Mouse (Mus musculus) neural tube, embryonic 14.5 days (tissue): ENCODE measurements at regions not wholly inside any gene's neighbourhood (a gene's known extent, or its start where the extent isn't known, plus 50 kb on each side); places are given as distances from the start of the nearest gene placed in this dataset.

Experiments used
- ATAC-seq: fragments of 200-750 bp; cut with Nextera tagmentation; 2 replicates; pipeline ENCODE4 v1.8.0; 2017; ENCODE audit warnings: low read depth, mild to moderate bottlenecking, moderate TSS enrichment, moderate library complexity
- H3K27ac ChIP-seq: fragments of 300-500 bp; sonication (generic); 2 replicates; pipeline ENCODE4 v1.5.1; 2014; ENCODE audit warnings: low read depth, mild to moderate bottlenecking, control low read depth, low read length, moderate library complexity, mixed read lengths
- H3K27me3 ChIP-seq: fragments of 300-500 bp; sonication (generic); 2 replicates; pipeline ENCODE4 v1.6.1; 2014; ENCODE audit warnings: low read length; ENCODE audit not compliant: control insufficient read depth, insufficient read depth
- H3K36me3 ChIP-seq: fragments of 300-500 bp; sonication (generic); 2 replicates; pipeline ENCODE4 v1.6.1; 2014; ENCODE audit warnings: low read length, mixed read lengths; ENCODE audit not compliant: control insufficient read depth, insufficient read depth
- H3K4me1 ChIP-seq: fragments of 300-500 bp; sonication (generic); 2 replicates; pipeline ENCODE4 v1.6.1; 2014; ENCODE audit warnings: low read length; ENCODE audit not compliant: control insufficient read depth, insufficient read depth
- H3K4me2 ChIP-seq: fragments of 300-500 bp; sonication (generic); 2 replicates; pipeline ENCODE4 v1.6.1; 2014; ENCODE audit warnings: mild to moderate bottlenecking, low read depth, low read length, control low read depth
- H3K4me3 ChIP-seq: fragments of 300-500 bp; sonication (generic); 2 replicates; pipeline ENCODE4 v1.5.1; 2014; ENCODE audit warnings: low read depth, low read length, control low read depth, mixed read lengths
- H3K9ac ChIP-seq: fragments of 300-500 bp; sonication (generic); replicated peaks from 2 replicates; pipeline ENCODE4 v1.6.1; 2014; ENCODE audit warnings: low read depth, mild to moderate bottlenecking, control low read depth, low read length, mixed read lengths
- H3K9me3 ChIP-seq: fragments of 300-500 bp; sonication (generic); 2 replicates; pipeline ENCODE4 v1.6.1; 2016; ENCODE audit warnings: low read length; ENCODE audit not compliant: control insufficient read depth
- WGBS: fragments of 180-500 bp; shearing (Covaris S2); extraction: QIAGEN DNeasy Blood & Tissue Kit; methylation state at CpG from one replicate; pipeline ENCODE4 v1.1.7; 2014; 5-methylcytosine and 5-hydroxymethylcytosine counted together

- Histone ChIP-seq H3K9ac (no peak overlapping the region), H3K4me2 (no peak overlapping the region), H3K27ac (no peak overlapping the region), H3K36me3 (no peaks in the 10 kb centered on the region), H3K4me1 (no peaks in the 10 kb centered on the region), H3K9me3 (no peaks in the 10 kb centered on the region), H3K27me3 (no peaks in the 10 kb centered on the region), H3K4me3 (no peak overlapping the region)
- ATAC-seq, result no peak
- 74% methylated on average over 2 of the region's 2 CpGs for WGBS
Observed at GRCm38 (mm10) chr5:97595916-97596315, 139.1 kb upstream of the Gk2 start.

- no peak overlapping the region for H3K4me3 ChIP-seq
- no peak for ATAC-seq
- H3K36me3 ChIP-seq, result no peaks in the 10 kb centered on the region
- WGBS, result 55% methylated on average over 7 of the region's 7 CpGs
- H3K9ac ChIP-seq, result no peak overlapping the region
- H3K4me1 ChIP-seq, result no peaks in the 10 kb centered on the region
- H3K4me2 ChIP-seq, result no peak overlapping the region
- H3K9me3 ChIP-seq, result no peaks in the 10 kb centered on the region
- no peaks in the 10 kb centered on the region for H3K27me3 ChIP-seq
- H3K27ac ChIP-seq, result no peak overlapping the region
Observed at GRCm38 (mm10) chr5:97594081-97594480, 137.3 kb upstream of the Gk2 start.

GRCm38 (mm10) chr5:97582509-97582908 lies 125.7 kb upstream of the Gk2 start:
- Histone ChIP-seq H3K4me3 (no peak overlapping the region), H3K9me3 (no peaks in the 10 kb centered on the region), H3K27me3 (no peaks in the 10 kb centered on the region), H3K9ac (no peak overlapping the region), H3K4me2 (no peak overlapping the region), H3K27ac (no peak overlapping the region), H3K36me3 (no peaks in the 10 kb centered on the region), H3K4me1 (no peaks in the 10 kb centered on the region)
- WGBS, result 40% methylated on average over 2 of the region's 2 CpGs
- peak; percentile 92 for ATAC-seq

GRCm38 (mm10) chr5:97565486-97565885 lies 108.7 kb upstream of the Gk2 start:
- WGBS, result 79% methylated on average over 5 of the region's 5 CpGs

GRCm38 (mm10) chr5:97563724-97564123 lies 106.9 kb upstream of the Gk2 start:
- H3K4me3 ChIP-seq, result no peak overlapping the region
- WGBS, result 59% methylated on average over 6 of the region's 6 CpGs
- no peak for ATAC-seq

More at GRCm38 (mm10) chr5:97565486-97565885, 108.7 kb upstream of the Gk2 start:
- H3K27ac ChIP-seq, result no peak overlapping the region
- no peak overlapping the region for H3K4me3 ChIP-seq
- no peak for ATAC-seq
- no peak overlapping the region for H3K9ac ChIP-seq
- H3K27me3 ChIP-seq, result no peaks in the 10 kb centered on the region
- H3K4me2 ChIP-seq, result no peak overlapping the region
- H3K9me3 ChIP-seq, result no peaks in the 10 kb centered on the region
- no peaks in the 10 kb centered on the region for H3K36me3 ChIP-seq
- no peaks in the 10 kb centered on the region for H3K4me1 ChIP-seq

GRCm38 (mm10) chr5:97554274-97554673 lies 97.5 kb upstream of the Gk2 start:
- Histone ChIP-seq H3K27ac (no peak overlapping the region), H3K9me3 (no peaks in the 10 kb centered on the region), H3K4me2 (no peak overlapping the region), H3K9ac (no peak overlapping the region), H3K27me3 (no peaks in the 10 kb centered on the region), H3K36me3 (no peaks in the 10 kb centered on the region), H3K4me3 (no peak overlapping the region), H3K4me1 (no peaks in the 10 kb centered on the region)
- no peak for ATAC-seq
- WGBS, result 84% methylated on average over 6 of the region's 6 CpGs

More at GRCm38 (mm10) chr5:97563724-97564123, 106.9 kb upstream of the Gk2 start:
- no peak overlapping the region for H3K27ac ChIP-seq
- H3K36me3 ChIP-seq, result no peaks in the 10 kb centered on the region
- no peaks in the 10 kb centered on the region for H3K4me1 ChIP-seq
- H3K9me3 ChIP-seq, result no peaks in the 10 kb centered on the region
- H3K9ac ChIP-seq, result no peak overlapping the region
- no peaks in the 10 kb centered on the region for H3K27me3 ChIP-seq
- no peak overlapping the region for H3K4me2 ChIP-seq

GRCm38 (mm10) chr5:97553122-97553521 lies 96.3 kb upstream of the Gk2 start:
- Histone ChIP-seq H3K9ac (no peak overlapping the region), H3K4me2 (no peak overlapping the region), H3K27ac (no peak overlapping the region), H3K4me3 (no peak overlapping the region), H3K27me3 (no peaks in the 10 kb centered on the region), H3K9me3 (no peaks in the 10 kb centered on the region), H3K36me3 (no peaks in the 10 kb centered on the region), H3K4me1 (no peaks in the 10 kb centered on the region)
- no peak for ATAC-seq
- 59% methylated on average over 3 of the region's 3 CpGs for WGBS

- Histone ChIP-seq H3K4me1 (no peaks in the 10 kb centered on the region), H3K27me3 (no peaks in the 10 kb centered on the region), H3K9me3 (no peaks in the 10 kb centered on the region), H3K27ac (no peak overlapping the region), H3K4me2 (no peak overlapping the region), H3K4me3 (no peak overlapping the region), H3K36me3 (no peaks in the 10 kb centered on the region), H3K9ac (no peak overlapping the region)
- 18% methylated on average over 3 of the region's 3 CpGs for WGBS
- no peak; the same call in 1 of the 2 replicates for ATAC-seq
Observed at GRCm38 (mm10) chr5:97537492-97538257, 80.9 kb upstream of the Gk2 start.

GRCm38 (mm10) chr5:97533733-97534132 lies 76.9 kb upstream of the Gk2 start:
- H3K4me1 ChIP-seq, result no peaks in the 10 kb centered on the region

More at GRCm38 (mm10) chr5:97533733-97534132, 76.9 kb upstream of the Gk2 start:
- Histone ChIP-seq H3K36me3 (no peaks in the 10 kb centered on the region), H3K9me3 (no peaks in the 10 kb centered on the region), H3K9ac (no peak overlapping the region), H3K27ac (no peak overlapping the region), H3K4me3 (no peak overlapping the region), H3K27me3 (no peaks in the 10 kb centered on the region), H3K4me2 (no peak overlapping the region)
- WGBS, result 74% methylated on average over 5 of the region's 5 CpGs
- no peak for ATAC-seq
